Mouse (Mus musculus): ENCODE data around the gene Rab3c. TPM values are rescaled to one million over a fixed set of nuclear protein-coding genes. Genes with fewer than 3 reads are reported as not detected.

Rab3c gene
- total RNA-seq, 4 experiments from 2014 or later = 0.03 to 0.22 (median 0.08) TPM

DNA sequence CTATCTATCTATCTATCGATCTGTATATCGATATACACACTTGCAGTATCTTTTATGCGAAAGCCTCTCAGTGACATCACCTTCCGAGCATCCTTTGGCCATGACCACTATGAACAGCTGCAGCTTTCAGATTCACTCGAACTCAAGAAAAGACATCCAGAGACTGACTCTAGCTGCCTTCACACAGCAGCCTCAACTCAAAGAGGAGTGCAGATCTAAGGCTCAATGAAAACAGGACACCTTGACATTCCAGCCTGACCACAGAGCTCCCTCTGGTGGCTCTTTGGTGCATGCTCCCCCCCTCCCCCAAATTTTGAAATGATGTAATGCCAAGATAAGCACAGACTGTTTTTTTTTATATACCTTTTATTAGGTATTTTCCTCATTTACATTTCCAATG, 257.8 kb downstream of the Rab3c start:
- no peak for DNase-seq (ENCODE audit: low spot score)

DNA sequence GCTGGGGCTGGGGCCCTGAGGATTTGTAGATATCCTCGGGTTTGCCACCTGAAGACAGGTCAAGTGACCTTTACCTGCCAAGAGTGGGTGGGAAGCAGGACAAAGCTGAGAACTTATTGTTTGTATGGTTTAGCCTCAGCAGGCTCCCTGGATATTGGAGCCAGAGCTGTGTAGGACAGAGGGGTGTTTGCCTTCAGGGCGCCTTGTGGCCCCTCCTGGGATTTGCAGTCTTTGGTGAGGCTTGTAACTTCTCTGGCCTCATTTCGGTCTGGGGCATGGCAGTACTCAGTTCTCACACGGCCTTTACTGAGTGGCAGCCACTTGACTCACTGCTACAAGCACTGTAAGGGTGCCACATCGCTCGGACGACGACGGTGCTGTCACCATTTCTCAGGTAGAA, 261.0 kb downstream of the Rab3c start:
- DNase-seq (ENCODE audit: low spot score) = no peak

- no peak for DNase-seq (ENCODE audit: low spot score)
Measured at GRCm38 (mm10) chr13:110018941-110019743, 261.7 kb downstream of the Rab3c start.

DNA sequence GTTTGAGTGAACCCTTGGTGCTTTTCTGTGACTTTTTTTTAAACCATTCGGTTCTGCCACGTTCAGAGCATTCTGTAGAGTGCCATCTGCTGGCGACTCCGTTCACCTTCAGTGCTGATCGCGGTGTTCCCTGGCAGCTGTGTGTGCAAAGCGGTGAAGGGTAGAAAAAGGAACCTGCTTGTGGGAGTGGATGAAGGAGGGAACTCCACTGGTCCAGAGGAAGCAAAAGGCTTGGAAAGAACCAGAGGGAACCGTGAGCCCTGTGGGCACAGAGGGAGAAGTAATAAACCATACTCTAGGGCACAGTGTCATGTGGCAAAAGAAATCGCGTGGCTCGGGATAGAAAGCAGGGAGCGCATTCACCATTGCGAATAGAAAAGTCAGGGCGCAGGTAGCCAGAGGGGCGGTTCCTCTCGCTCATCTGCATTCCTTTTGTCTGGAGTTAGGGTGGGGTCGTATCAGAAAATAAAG, 262.3 kb downstream of the Rab3c start:
- peak; percentile 62 for DNase-seq (ENCODE audit: low spot score)

DNA sequence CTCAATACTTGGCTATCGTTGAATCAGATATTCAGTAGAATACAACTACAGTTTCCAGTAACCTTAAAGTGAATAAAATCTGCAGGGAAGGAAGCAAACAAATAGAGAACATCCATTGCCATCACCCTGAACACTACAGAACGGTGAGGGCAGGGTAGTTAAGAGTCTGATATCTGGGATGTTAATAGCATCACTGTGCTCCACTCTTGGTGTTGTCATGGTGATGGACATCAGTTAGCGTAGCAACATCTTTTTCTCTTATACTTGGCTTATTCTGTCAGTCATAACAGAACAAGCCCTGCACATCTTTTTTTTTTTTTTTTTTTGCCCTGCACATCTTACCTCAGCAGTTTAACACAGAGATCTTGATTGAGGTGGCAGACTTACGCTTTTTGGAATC, 268.8 kb downstream of the Rab3c start:
- DNase-seq (ENCODE audit: low spot score) = no peak

GRCm38 (mm10) chr13:110010876-110011275, 269.9 kb downstream of the Rab3c start:
- no peak for DNase-seq (ENCODE audit: low spot score)

GRCm38 (mm10) chr13:110008539-110008938, 272.3 kb downstream of the Rab3c start:
- DNase-seq (ENCODE audit: low spot score) = no peak

- no peak for DNase-seq (ENCODE audit: low spot score)
Measured at GRCm38 (mm10) chr13:110006106-110006781, 274.6 kb downstream of the Rab3c start.

Other genes starting within 250 kb of the Rab3c start
- gene Gapt, start 76.2 kb upstream of the Rab3c start, total RNA-seq (2022) = under 1 TPM; 0.16 to 0.19 (median 0.17) TPM
- 10 to 100 TPM; 19.7 to 26.0 (median 23.0) TPM for gene Plk2, start 114.0 kb upstream of the Rab3c start, total RNA-seq (2022)